Mouse (Mus musculus): ENCODE results near the gene Ing2. TPM values are rescaled to one million over a fixed set of nuclear protein-coding genes. Genes with fewer than 3 reads are reported as not detected.

Gene Ing2
- polyA plus RNA-seq, 1 experiment from 2014 or later: 6.1 TPM

DNA sequence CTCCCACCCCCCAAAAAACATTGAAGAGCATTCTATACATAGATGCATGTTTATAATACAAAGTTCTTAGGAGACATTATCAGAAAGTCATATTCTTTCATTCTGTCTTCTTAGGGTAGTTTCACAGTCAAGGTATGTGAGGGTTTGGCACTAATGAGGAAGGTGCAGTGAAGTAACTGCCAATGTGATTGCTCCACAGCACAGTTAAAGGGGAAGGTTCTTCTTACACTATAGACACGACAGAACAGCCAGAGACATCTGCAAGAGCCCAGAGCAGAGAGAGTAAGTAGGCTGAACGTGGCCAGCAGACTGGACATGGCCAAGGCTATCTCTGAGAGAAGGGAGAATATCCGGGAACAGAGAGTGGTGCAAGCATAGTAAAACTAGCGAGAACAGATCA lies 38.2 kb downstream of the Ing2 start:
- ATAC-seq (replicated peaks): no peak
- H3K36me3 ChIP-seq (replicated peaks): no peaks in the 10 kb centered on the region
- no peak overlapping the region for H3K4me3 ChIP-seq
- H3K27ac ChIP-seq: no peak overlapping the region
- peaks cover 8% of the 10 kb centered on the region for H3K4me1 ChIP-seq
- H3K9ac ChIP-seq: no peak overlapping the region
- H3K27me3 ChIP-seq (replicated peaks): no peaks in the 10 kb centered on the region
- WGBS: 63% methylated on average over 4 of the region's 4 CpGs
- no peaks in the 10 kb centered on the region for H3K9me3 ChIP-seq
- no peak overlapping the region for H3K4me2 ChIP-seq

DNA sequence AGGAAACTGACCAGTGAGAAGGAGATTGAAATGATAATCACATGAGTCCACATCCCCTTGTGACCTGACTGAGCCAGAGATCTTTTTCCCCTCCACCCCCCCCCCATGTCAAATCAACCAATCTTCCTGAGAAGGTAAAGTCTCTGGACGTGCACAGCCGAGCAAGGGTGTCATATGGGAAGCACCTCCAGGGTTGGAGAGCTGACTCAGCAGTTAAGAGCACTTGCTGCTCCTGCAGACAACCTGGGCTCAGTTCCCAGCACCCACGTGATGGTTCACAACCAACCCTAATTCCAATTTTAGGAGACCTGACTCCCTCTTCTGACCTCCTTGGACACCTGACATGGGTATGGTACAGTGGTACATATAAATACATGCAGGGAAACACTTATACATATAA lies 39.3 kb downstream of the Ing2 start:
- ATAC-seq (replicated peaks): no peak
- Histone ChIP-seq H3K36me3 (replicated peaks) (no peaks in the 10 kb centered on the region), H3K4me1 (peaks cover 8% of the 10 kb centered on the region), H3K4me2 (0 out of 2 replicates have a peak overlapping the region, but pooled peaks have one; percentile 20), H3K4me3 (no peak overlapping the region), H3K9me3 (no peaks in the 10 kb centered on the region; the same call in 1 of the 2 replicates), H3K27ac (no peak overlapping the region), H3K9ac (no peak overlapping the region), H3K27me3 (replicated peaks) (no peaks in the 10 kb centered on the region)
- 72% methylated on average over 3 of the region's 3 CpGs for WGBS

DNA sequence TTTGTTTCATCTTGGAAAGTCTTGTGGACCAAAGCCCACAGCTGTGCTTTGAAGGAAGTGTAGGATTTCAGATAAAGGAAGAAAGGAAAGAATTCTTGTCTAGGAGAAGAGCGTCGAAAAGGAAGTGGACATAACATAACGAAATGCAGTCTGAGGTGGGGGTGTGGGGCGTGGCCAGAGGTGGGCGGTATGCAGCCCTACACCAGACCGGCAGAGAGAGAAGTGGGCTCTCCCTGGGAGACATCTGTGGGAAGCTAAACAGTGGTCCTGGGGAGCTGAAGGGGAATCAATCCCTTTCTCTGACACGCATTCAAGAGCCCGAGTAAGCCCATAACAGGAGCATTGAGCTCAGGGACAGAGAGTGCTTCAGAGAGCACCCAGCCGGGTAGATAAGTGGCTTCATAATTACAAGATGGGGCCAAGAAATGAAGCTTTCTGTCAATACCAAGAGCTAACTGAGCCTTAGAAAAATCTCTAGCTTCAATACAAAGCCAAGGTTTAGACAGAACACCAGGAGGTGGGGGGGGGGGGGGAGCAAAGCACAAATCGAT lies 40.5 kb downstream of the Ing2 start:
- Histone ChIP-seq H3K4me2 (peak overlapping the region; percentile 22; the same call in 1 of the 2 replicates), H3K27ac (no peak overlapping the region), H3K9me3 (no peaks in the 10 kb centered on the region; the same call in 1 of the 2 replicates), H3K36me3 (replicated peaks) (no peaks in the 10 kb centered on the region), H3K27me3 (replicated peaks) (no peaks in the 10 kb centered on the region), H3K4me1 (peaks cover 8% of the 10 kb centered on the region), H3K9ac (no peak overlapping the region), H3K4me3 (no peak overlapping the region)
- ATAC-seq (replicated peaks): peak; percentile 66; the same call in 1 of the 2 replicates
- WGBS: 38% methylated on average over 10 of the region's 10 CpGs

DNA sequence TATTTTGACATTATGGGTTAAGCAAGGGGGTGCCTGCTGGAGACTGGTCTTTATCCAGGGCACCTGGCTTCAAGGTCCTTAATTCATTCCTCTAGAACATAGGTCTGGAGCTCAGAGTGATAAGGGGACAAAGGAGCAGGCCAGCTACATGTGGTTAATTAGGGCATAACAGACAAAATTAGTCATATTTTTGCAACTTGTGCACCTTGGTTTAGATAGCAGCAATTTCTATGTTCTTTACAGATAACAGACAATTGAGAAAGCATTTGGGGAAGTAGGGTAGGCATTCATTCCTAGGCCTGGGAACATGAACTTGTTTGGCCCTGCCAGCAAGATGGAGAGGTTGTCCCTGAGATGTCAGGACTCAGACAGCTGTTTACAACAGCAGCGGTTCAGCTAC lies 54.2 kb downstream of the Ing2 start:
- Histone ChIP-seq H3K9ac (no peak overlapping the region), H3K27ac (no peak overlapping the region), H3K4me3 (no peak overlapping the region), H3K36me3 (replicated peaks) (no peaks in the 10 kb centered on the region), H3K27me3 (replicated peaks) (no peaks in the 10 kb centered on the region), H3K9me3 (no peaks in the 10 kb centered on the region), H3K4me1 (no peaks in the 10 kb centered on the region), H3K4me2 (no peak overlapping the region)
- 94% methylated on average over 1 of the region's 1 CpGs for WGBS
- no peak for ATAC-seq (replicated peaks)

Other genes with a start within 250 kb of the Ing2 start
- gene Stox2, start 229.2 kb downstream of the Ing2 start, polyA plus RNA-seq (2015; fragmentation: Nextera tagmentation; extraction: Ambion mirVana): 51.3 and 51.9 TPM in 2 replicates
- 40.6 and 42.9 TPM in 2 replicates for gene Trappc11, start 142.1 kb downstream of the Ing2 start, polyA plus RNA-seq (2015; fragmentation: Nextera tagmentation; extraction: Ambion mirVana)
- gene Rwdd4a, start 141.9 kb downstream of the Ing2 start, polyA plus RNA-seq (2015; fragmentation: Nextera tagmentation; extraction: Ambion mirVana): 30.4 and 31.4 TPM in 2 replicates
- 35.1 and 35.8 TPM in 2 replicates for gene Cdkn2aip, start 38.4 kb upstream of the Ing2 start, polyA plus RNA-seq (2015; fragmentation: Nextera tagmentation; extraction: Ambion mirVana)
- gene Cldn24, start 146.6 kb upstream of the Ing2 start, polyA plus RNA-seq (2015; fragmentation: Nextera tagmentation; extraction: Ambion mirVana): not detected in 2 replicates
- not detected in 2 replicates for gene Cldn22, start 148.9 kb upstream of the Ing2 start, polyA plus RNA-seq (2015; fragmentation: Nextera tagmentation; extraction: Ambion mirVana)